Mouse (Mus musculus): ENCODE data around the gene Tldc2. TPM values are rescaled to one million over a fixed set of nuclear protein-coding genes. Genes with fewer than 3 reads are reported as not detected.

Gene Tldc2
- polyA plus RNA-seq, 1 experiment from 2014 or later = not detected

DNA sequence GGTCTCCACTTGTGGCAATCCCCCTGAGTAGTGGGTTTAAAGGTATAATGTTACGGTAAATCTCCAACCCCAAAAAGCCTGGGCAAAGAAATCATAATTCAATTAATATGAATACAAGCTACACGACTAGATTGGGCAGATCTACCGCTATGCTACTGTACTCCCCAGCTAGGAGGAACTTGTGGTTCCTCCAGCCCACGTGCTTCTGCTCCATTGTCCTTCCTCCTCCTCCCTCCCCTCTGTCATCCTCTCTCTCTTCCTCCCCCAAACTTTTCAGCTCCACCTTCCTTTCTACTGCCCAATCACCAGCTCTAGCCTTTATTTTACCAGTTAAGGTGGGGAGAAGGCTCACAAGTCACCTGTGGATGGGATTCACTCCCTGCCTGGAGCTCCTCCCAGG, 21.4 kb downstream of the Tldc2 start:
- Histone ChIP-seq H3K4me2 (replicated peaks) (no peak overlapping the region), H3K27ac (no peak overlapping the region), H3K27me3 (no peaks in the 10 kb centered on the region), H3K4me3 (no peak overlapping the region), H3K4me1 (no peaks in the 10 kb centered on the region), H3K36me3 (peaks cover 50% of the 10 kb centered on the region), H3K9ac (no peak overlapping the region), H3K9me3 (no peaks in the 10 kb centered on the region)
- ATAC-seq (ENCODE audit: insufficient number of reproducible peaks, insufficient read depth, low FRiP score, low TSS enrichment) = no peak
- 86% methylated on average over 4 of the region's 4 CpGs for WGBS

- H3K9ac ChIP-seq = no peak overlapping the region
- no peak for ATAC-seq (ENCODE audit: insufficient number of reproducible peaks, insufficient read depth, low FRiP score, low TSS enrichment)
- H3K27me3 ChIP-seq = no peaks in the 10 kb centered on the region
- H3K27ac ChIP-seq = no peak overlapping the region
- H3K9me3 ChIP-seq = no peaks in the 10 kb centered on the region
- WGBS = 23% methylated on average over 3 of the region's 3 CpGs
- H3K4me3 ChIP-seq = no peak overlapping the region
- peaks cover 42% of the 10 kb centered on the region for H3K36me3 ChIP-seq
- no peak overlapping the region for H3K4me2 ChIP-seq (replicated peaks)
- H3K4me1 ChIP-seq = no peaks in the 10 kb centered on the region
Observed at GRCm38 (mm10) chr2:157116964-157117363, 30.1 kb downstream of the Tldc2 start.

- WGBS = 82% methylated on average over 4 of the region's 4 CpGs
- Histone ChIP-seq H3K9ac (no peak overlapping the region), H3K4me3 (no peak overlapping the region), H3K27ac (no peak overlapping the region), H3K36me3 (peaks cover 32% of the 10 kb centered on the region), H3K4me1 (no peaks in the 10 kb centered on the region), H3K4me2 (replicated peaks) (no peak overlapping the region), H3K27me3 (no peaks in the 10 kb centered on the region), H3K9me3 (no peaks in the 10 kb centered on the region)
- ATAC-seq (ENCODE audit: insufficient number of reproducible peaks, insufficient read depth, low FRiP score, low TSS enrichment) = no peak
Observed at GRCm38 (mm10) chr2:157118556-157118955, 31.7 kb downstream of the Tldc2 start.

GRCm38 (mm10) chr2:157119075-157119474, 32.2 kb downstream of the Tldc2 start:
- Histone ChIP-seq H3K4me3 (no peak overlapping the region), H3K36me3 (peaks cover 27% of the 10 kb centered on the region), H3K4me2 (replicated peaks) (no peak overlapping the region), H3K9me3 (no peaks in the 10 kb centered on the region), H3K4me1 (no peaks in the 10 kb centered on the region), H3K27me3 (no peaks in the 10 kb centered on the region), H3K27ac (no peak overlapping the region), H3K9ac (no peak overlapping the region)
- WGBS = 68% methylated on average over 3 of the region's 3 CpGs
- ATAC-seq (ENCODE audit: insufficient number of reproducible peaks, insufficient read depth, low FRiP score, low TSS enrichment) = no peak

- peaks cover 40% of the 10 kb centered on the region for H3K36me3 ChIP-seq
- no peak for ATAC-seq (ENCODE audit: insufficient number of reproducible peaks, insufficient read depth, low FRiP score, low TSS enrichment)
- no peaks in the 10 kb centered on the region for H3K4me1 ChIP-seq
- WGBS = 91% methylated on average over 8 of the region's 8 CpGs
- no peak overlapping the region for H3K9ac ChIP-seq
- H3K27ac ChIP-seq = no peak overlapping the region
- no peaks in the 10 kb centered on the region for H3K9me3 ChIP-seq
- H3K4me3 ChIP-seq = no peak overlapping the region
- no peak overlapping the region for H3K4me2 ChIP-seq (replicated peaks)
- no peaks in the 10 kb centered on the region for H3K27me3 ChIP-seq
Observed at GRCm38 (mm10) chr2:157121766-157122165, 34.9 kb downstream of the Tldc2 start.

DNA sequence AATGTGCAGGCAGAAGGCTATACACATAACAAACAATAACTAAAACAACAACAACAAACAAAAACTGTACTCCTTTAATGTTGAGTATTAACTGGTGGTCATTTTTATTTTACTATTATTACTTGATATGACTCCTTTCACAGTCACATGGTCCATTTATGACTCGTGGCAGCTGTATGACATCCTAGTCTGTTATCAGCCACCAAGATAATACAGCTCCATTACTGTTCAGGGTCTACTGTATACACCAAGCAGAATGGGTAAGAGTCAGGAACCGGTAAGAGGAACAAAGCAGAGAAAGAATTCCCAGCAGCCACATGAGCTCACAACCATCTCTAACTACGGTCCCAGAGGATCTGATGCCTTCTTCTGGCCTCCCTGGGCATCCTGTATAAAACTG, 38.4 kb downstream of the Tldc2 start:
- ATAC-seq (ENCODE audit: insufficient number of reproducible peaks, insufficient read depth, low FRiP score, low TSS enrichment) = no peak
- H3K9me3 ChIP-seq = no peaks in the 10 kb centered on the region
- H3K36me3 ChIP-seq = peaks cover 35% of the 10 kb centered on the region
- no peak overlapping the region for H3K9ac ChIP-seq
- 91% methylated on average over 3 of the region's 3 CpGs for WGBS
- H3K27ac ChIP-seq = no peak overlapping the region
- no peaks in the 10 kb centered on the region for H3K27me3 ChIP-seq
- H3K4me3 ChIP-seq = no peak overlapping the region
- H3K4me1 ChIP-seq = no peaks in the 10 kb centered on the region
- H3K4me2 ChIP-seq (replicated peaks) = no peak overlapping the region

- WGBS = 88% methylated on average over 3 of the region's 3 CpGs
- Histone ChIP-seq H3K27ac (no peak overlapping the region), H3K27me3 (no peaks in the 10 kb centered on the region), H3K4me2 (replicated peaks) (no peak overlapping the region), H3K9me3 (no peaks in the 10 kb centered on the region), H3K9ac (no peak overlapping the region), H3K4me1 (no peaks in the 10 kb centered on the region), H3K4me3 (no peak overlapping the region), H3K36me3 (peaks cover 23% of the 10 kb centered on the region; the same call in 1 of the 2 replicates)
- no peak for ATAC-seq (ENCODE audit: insufficient number of reproducible peaks, insufficient read depth, low FRiP score, low TSS enrichment)
Observed at GRCm38 (mm10) chr2:157127370-157127769, 40.5 kb downstream of the Tldc2 start.

GRCm38 (mm10) chr2:157128072-157128471, 41.2 kb downstream of the Tldc2 start:
- 65% methylated on average over 4 of the region's 4 CpGs for WGBS

DNA sequence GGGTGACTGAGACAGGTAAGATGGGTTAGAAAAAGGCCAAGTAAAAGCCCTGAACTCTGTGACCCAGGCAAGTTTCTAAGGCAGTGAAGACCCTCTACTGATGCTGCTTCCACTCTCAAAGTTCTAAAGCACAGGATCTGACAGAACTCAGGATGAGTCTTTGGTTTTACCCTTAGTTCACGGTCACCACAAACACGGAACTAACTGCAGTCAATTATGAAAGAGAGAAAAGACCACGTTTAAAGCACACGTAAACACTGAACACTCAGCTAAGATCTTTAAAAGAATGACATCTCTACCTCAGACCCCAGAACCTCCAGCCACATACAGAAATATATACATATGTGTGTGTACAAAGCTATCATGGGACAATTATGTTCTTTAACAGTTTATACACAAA, 42.2 kb downstream of the Tldc2 start:
- Histone ChIP-seq H3K27me3 (no peaks in the 10 kb centered on the region), H3K36me3 (peaks cover 23% of the 10 kb centered on the region; the same call in 1 of the 2 replicates), H3K4me3 (no peak overlapping the region), H3K4me1 (no peaks in the 10 kb centered on the region), H3K4me2 (replicated peaks) (no peak overlapping the region), H3K9ac (no peak overlapping the region), H3K9me3 (no peaks in the 10 kb centered on the region), H3K27ac (no peak overlapping the region)
- WGBS = 85% methylated on average over 4 of the region's 4 CpGs
- no peak for ATAC-seq (ENCODE audit: insufficient number of reproducible peaks, insufficient read depth, low FRiP score, low TSS enrichment)

More at GRCm38 (mm10) chr2:157128072-157128471, 41.2 kb downstream of the Tldc2 start:
- Histone ChIP-seq H3K27me3 (no peaks in the 10 kb centered on the region), H3K9me3 (no peaks in the 10 kb centered on the region), H3K4me1 (no peaks in the 10 kb centered on the region), H3K36me3 (peaks cover 23% of the 10 kb centered on the region; the same call in 1 of the 2 replicates), H3K4me2 (replicated peaks) (no peak overlapping the region), H3K4me3 (no peak overlapping the region), H3K9ac (no peak overlapping the region), H3K27ac (no peak overlapping the region)
- no peak for ATAC-seq (ENCODE audit: insufficient number of reproducible peaks, insufficient read depth, low FRiP score, low TSS enrichment)

DNA sequence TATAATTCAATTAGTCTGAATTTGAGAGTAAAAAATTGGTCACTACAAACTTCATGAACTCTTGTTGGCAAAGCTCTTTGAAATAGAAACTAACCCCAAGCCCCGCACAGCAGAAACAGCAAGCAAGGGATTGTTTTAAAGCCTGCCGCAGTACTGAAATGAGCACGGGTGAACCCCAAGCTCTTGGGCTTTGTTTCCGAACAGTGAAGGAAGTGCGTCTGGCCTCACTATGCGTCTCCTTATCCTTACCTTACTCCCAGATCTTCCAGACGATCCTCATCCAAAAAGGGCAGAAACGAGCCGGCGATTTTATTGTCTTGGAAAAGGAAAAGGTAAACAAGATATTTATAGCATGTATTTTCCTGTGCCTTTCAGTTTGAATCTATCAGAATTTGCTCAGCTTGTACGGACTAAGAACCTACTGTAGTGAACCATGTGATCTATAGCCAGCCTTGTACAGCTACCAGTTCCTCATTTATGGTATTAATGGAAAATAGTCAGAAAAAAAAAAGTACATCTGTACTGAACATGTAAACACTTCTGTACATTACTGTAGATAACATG, 42.8 kb downstream of the Tldc2 start:
- peaks cover 21% of the 10 kb centered on the region; the same call in 1 of the 2 replicates for H3K36me3 ChIP-seq
- H3K4me3 ChIP-seq = no peak overlapping the region
- H3K9ac ChIP-seq = no peak overlapping the region
- H3K4me1 ChIP-seq = no peaks in the 10 kb centered on the region
- 83% methylated on average over 11 of the region's 11 CpGs for WGBS
- no peaks in the 10 kb centered on the region for H3K27me3 ChIP-seq
- H3K4me2 ChIP-seq (replicated peaks) = no peak overlapping the region
- ATAC-seq (ENCODE audit: insufficient number of reproducible peaks, insufficient read depth, low FRiP score, low TSS enrichment) = no peak
- H3K9me3 ChIP-seq = no peaks in the 10 kb centered on the region
- H3K27ac ChIP-seq = no peak overlapping the region

DNA sequence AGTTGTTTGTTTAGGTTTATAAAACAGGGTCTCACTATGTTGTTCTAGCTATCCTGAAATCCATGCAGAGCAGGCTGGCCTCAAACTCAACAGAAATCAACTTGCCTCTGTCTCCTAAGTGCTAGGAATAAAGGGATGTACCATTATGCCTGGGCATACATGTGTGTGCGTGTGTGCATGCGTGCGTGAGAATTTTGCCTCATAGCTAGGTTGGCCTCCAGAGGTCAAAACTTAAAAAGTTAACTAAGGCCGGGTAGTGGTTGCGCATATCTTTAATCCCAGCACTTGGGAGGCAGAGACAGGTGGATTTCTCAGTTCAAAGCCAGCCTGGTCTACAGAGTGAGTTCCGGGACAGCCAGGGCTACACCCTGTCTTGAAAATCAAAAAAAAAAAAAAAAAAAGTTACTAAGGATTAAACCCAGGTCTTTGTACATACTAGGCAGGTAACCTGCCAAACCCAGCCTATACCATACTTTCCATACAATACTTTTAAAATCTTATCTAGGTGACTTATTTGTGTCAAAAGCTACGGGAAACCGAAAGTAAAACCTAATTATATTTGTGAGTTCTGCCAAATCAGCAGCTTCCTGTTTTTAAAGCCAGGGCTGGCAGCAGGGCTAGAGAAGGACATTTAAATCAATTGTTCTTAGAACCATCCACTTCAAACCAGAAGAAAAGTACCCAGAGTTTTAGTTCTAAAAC, 44.1 kb downstream of the Tldc2 start:
- H3K9ac ChIP-seq = no peak overlapping the region
- H3K27ac ChIP-seq = no peak overlapping the region
- H3K27me3 ChIP-seq = no peaks in the 10 kb centered on the region
- ATAC-seq (ENCODE audit: insufficient number of reproducible peaks, insufficient read depth, low FRiP score, low TSS enrichment) = no peak
- H3K4me3 ChIP-seq = no peak overlapping the region
- H3K36me3 ChIP-seq = peaks cover 8% of the 10 kb centered on the region; the same call in 1 of the 2 replicates
- 85% methylated on average over 8 of the region's 8 CpGs for WGBS
- H3K4me1 ChIP-seq = no peaks in the 10 kb centered on the region
- no peaks in the 10 kb centered on the region for H3K9me3 ChIP-seq
- H3K4me2 ChIP-seq (replicated peaks) = no peak overlapping the region

DNA sequence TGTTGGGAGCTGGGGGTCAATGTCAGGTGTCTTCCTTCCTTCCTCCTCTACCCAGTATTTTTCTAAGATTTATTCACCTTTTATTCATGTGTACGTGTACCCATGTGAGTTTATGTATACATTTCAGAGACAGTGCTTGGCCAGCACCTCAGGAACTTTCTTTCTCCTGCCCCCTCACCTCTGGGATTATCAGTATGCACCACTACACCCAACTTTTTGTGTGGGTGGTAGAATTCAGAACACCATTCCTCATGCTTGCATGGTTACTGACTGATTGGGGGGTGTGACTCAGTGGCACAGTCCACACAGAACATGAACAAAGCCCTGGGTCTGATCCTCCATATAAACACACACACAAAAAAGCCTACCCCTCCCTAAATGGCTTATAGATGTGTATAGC, 45.2 kb downstream of the Tldc2 start:
- WGBS = 83% methylated on average over 1 of the region's 1 CpGs
- Histone ChIP-seq H3K27me3 (no peaks in the 10 kb centered on the region), H3K9me3 (no peaks in the 10 kb centered on the region), H3K4me3 (no peak overlapping the region), H3K4me1 (no peaks in the 10 kb centered on the region), H3K27ac (no peak overlapping the region), H3K36me3 (no peaks in the 10 kb centered on the region), H3K9ac (no peak overlapping the region), H3K4me2 (replicated peaks) (no peak overlapping the region)
- no peak for ATAC-seq (ENCODE audit: insufficient number of reproducible peaks, insufficient read depth, low FRiP score, low TSS enrichment)

Data from embryonic facial prominence, embryonic 12.5 days (tissue).